Mouse (Mus musculus) gastrocnemius, postnatal 36 days (tissue): ENCODE data around the gene Vmn2r86. TPM values are rescaled to one million over a fixed set of nuclear protein-coding genes. Genes with fewer than 3 reads are reported as not detected.
"Not testable (repeated sequence)": the region's sequence is repeated elsewhere in the genome, so short reads cannot be mapped to it uniquely, and the experiment has no call there.

Experiments
- DNase-seq, 2 experiments: peaks; one replicate each; pipeline ENCODE4 v3.0.0; 2022
- intact Hi-C: fragments of 180-260 bp; cut with DNase I; formaldehyde crosslinking; loops from one replicate; pipeline ENCODE4 v1.15.1; 2025
- long read RNA-seq, 2 experiments: library from polyadenylated mRNA; stranded (forward); transcript quantifications; one replicate each; pipeline ENCODE4 v2.0.0; 2021
- total RNA-seq, 2 experiments: library from RNA; stranded (reverse); gene quantifications; 2 replicates each; pipeline ENCODE4 v1.2.3; 2021

Gene Vmn2r86
- not detected for total RNA-seq
- long read RNA-seq, experiment 1 = 0 reads
- long read RNA-seq, experiment 2 = 0 reads

DNA sequence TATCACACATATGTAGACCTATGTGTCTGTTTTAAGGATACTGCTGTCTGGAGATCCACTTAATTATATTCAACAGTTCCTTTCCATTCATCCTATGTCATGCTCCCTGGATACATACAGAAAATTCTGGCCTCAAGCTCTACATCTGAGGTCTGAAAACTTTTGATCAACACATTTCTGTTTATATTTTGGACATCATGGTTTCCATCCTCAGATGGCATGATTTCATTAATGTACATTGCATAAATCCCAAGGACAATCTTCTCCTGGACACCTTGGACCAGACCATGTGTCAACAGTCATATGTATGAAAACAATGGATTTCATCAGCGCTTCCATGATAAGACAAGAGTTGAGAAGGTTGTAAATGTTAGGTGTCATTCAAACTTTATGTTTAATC is at the start of gene Vmn2r86:
Gene Vmn2r86, minus strand, starts transcription at position 101 of the 400 bp plus-strand sequence.
- intact Hi-C loops = not testable (repeated sequence)

DNA sequence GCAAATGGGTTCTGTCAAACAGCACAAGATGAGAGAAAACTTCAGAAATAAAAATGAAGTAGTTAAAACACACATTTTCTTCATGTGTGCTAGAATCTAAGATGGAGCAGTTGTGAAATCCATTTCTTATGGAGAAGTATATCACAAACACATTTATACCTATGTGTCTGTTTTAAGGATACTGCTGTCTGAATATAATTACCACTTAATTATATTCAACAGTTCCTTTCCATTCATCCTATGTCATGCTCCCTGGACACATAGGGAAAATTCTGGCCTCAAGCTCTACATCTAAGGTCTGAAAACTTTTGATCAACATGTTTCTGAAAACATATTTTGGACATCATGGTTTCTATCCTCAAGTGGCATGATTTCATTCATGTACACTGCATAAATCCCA is 41.4 kb upstream of the Vmn2r86 start, which contains the start of gene Vmn2r87:
Gene Vmn2r87, minus strand, starts transcription at position 101 of the 400 bp plus-strand sequence.
- DNase-seq = no peak
- intact Hi-C loops = no loop called here

More for the DNA sequence above, at the start of gene Vmn2r86:
- DNase-seq = not testable (repeated sequence)

- intact Hi-C loops = no loop called here
- DNase-seq = peak in 1 of 2 experiments; percentile 13
These were observed 14.5 kb upstream of the Vmn2r86 start for GRCm38 (mm10) chr10:130470311-130470760.

DNA sequence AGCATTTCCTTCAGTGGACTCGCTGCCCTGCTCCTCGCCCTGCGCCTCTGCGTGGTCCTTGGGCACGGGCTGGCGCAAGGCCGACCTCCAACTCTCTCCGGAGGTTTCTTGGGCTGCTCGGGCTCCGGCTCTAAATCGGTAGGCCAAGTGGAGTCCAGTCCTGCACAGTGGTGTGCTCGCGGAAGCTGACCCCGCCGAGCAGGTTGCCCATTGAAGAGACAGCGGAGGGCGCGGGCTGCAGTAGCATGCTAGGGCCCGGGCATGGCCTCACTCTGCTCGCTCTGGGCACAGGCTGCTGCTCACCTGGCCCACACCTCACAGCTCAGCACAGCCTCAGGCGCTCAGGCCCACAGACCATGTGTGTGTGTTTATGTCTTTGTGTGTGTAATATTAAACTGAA is 11.1 kb downstream of the Vmn2r86 start:
- intact Hi-C loops = no loop called here
- DNase-seq = no peak

DNA sequence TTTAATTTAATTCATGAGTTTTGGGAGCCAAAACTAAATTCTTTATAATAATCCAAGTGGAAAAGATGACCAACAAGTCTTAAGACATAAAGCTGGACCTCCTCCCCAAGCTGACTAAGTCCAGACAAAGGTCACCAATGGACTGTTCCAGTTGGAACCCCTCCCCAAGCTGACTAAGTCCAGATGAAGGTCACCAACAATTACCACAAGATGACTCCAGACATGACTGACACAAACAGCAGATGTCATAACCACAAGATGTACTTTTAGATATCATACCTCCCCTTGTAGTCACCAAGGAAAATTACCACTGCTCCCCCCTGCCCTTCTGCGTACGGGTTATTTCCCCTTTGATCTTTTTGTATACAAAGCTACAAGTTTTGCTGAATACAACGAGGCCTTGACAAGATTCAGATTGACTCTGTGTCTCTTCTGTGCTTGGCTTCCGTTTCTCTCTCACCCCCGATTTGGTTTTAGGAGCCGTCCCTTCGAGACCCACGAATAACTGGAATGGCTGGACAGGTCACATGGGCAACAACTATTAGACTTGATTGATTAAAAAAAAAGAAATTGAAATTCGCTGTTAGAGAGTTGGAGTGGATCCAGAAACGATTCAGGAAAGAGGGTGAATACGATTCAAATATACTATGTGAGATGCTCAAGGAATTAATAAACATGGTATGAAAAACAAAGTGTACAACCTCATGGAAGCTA is 21.5 kb downstream of the Vmn2r86 start:
- DNase-seq, intact Hi-C loops: not testable (repeated sequence)

GRCm38 (mm10) chr10:130429603-130430002 is 26.2 kb downstream of the Vmn2r86 start, which contains the start of gene Vmn2r85:
Gene Vmn2r85, minus strand, starts transcription at chr10:130429703.
- DNase-seq, intact Hi-C loops: not testable (repeated sequence)

DNA sequence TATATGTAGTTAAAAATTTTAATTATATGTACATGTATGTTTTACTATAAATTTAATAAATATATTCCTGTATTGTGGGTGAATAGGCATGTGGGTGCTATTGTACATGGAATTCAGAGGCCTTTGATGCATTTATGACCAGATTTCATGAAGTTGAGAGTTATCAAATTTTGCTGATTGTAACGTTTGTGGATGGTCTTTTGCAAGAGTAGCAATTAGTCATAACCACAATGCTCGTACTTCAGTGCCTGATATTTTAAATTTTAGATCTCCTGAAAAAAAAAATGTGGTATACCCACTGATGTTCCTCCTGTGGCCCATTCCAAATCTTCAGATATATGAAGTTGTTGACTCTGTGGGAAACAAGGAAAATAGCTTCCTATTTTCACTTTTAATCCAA is 33.5 kb downstream of the Vmn2r86 start:
- DNase-seq = not testable (repeated sequence)

GRCm38 (mm10) chr10:130420401-130420800 is 35.4 kb downstream of the Vmn2r86 start:
- intact Hi-C loops = no loop called here

More for the DNA sequence above, 33.5 kb downstream of the Vmn2r86 start:
- intact Hi-C loops = not testable (repeated sequence)

GRCm38 (mm10) chr10:130419954-130420353 is 35.9 kb downstream of the Vmn2r86 start:
- intact Hi-C loops, DNase-seq: not testable (repeated sequence)

More at GRCm38 (mm10) chr10:130420401-130420800, 35.4 kb downstream of the Vmn2r86 start:
- DNase-seq = no peak

- DNase-seq, intact Hi-C loops: not testable (repeated sequence)
These were observed 39.5 kb downstream of the Vmn2r86 start for GRCm38 (mm10) chr10:130416352-130416751.

DNA sequence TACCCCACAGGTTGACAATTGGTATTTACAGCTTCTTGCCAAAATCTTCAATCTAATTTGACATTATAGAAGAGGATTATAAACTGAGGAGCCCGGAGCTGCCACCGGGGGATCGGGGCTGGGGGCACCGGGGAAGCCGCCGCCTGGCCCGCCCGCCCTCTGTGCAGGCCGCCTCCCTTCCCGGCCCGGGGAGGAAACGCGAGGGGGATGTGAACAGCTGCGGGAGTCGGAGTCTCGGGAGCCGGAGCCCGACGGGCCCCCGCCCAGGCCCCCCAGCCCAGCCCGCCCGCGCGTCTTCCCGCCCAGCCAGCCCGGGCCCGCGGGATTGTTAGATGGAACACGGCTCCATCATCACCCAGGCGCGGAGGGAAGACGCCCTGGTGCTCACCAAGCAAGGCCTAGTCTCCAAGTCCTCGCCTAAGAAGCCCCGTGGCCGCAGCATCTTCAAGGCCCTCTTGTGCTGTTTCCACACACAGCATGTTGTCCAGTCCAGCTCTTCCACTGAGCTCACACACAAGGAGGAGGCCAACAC is 43.6 kb downstream of the Vmn2r86 start:
- intact Hi-C loops, DNase-seq: not testable (repeated sequence)

DNA sequence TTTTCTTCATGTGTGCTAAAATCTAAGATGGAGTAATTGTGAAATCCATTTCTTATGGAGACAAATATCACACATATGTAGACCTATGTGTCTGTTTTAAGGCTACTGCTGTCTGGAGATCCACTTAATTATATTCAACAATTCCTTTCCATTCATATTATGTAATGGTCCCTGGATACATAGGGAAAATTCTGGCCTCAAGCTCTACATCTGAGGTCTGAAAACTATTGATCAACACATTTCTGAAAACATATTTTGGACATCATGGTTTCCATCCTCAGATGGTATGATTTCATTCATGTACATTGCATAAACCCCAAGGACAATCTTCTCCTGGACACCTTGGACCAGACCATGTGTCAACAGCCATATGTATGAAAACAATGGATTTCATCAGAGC is 61.6 kb downstream of the Vmn2r86 start, which contains the start of gene Vmn2r84:
Gene Vmn2r84, minus strand, starts transcription at position 101 of the 400 bp plus-strand sequence.
- no peak for DNase-seq
- intact Hi-C loops = no loop called here

Other genes with a start within 250 kb of the Vmn2r86 start
- not detected for gene Olfr827, start 241.6 kb downstream of the Vmn2r86 start, total RNA-seq
- not detected for gene Neurod4, start 175.8 kb downstream of the Vmn2r86 start, total RNA-seq
- gene Tespa1, start 133.2 kb downstream of the Vmn2r86 start, total RNA-seq = under 1 TPM; 0.47 to 0.97 TPM
- gene Vmn2r84, start 61.7 kb downstream of the Vmn2r86 start, total RNA-seq = not detected
- not detected for gene Vmn2r85, start 26.3 kb downstream of the Vmn2r86 start, total RNA-seq
- not detected for gene Vmn2r87, start 41.3 kb upstream of the Vmn2r86 start, total RNA-seq